Mouse (Mus musculus): Measurements from ENCODE around the gene Il17c.
A peak's percentile ranks its signal among the peaks of the same experiment; 100 is the strongest.

Gene Il17c

DNA sequence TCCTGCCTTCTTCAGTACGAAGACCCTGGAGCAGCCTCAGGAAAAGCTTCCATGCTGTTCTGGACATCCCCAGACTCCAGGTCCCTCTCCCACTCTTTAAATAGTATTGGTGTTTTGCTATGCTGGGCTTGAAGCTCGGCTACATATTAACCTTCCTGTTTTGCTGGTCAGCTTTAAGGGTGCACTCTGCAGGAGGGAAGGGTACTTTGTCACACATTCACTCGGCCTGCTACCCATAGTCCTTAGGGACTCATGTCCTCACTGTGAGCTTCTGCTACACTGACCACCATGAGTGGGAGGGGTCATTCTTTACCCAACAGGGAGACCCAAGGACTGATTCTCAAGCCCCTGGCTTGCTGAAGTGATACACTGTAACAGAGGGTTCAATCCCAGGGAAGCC, 8.8 kb downstream of the Il17c start:
- DNase-seq (ENCODE audit: low read depth, low spot score), result no peak

DNA sequence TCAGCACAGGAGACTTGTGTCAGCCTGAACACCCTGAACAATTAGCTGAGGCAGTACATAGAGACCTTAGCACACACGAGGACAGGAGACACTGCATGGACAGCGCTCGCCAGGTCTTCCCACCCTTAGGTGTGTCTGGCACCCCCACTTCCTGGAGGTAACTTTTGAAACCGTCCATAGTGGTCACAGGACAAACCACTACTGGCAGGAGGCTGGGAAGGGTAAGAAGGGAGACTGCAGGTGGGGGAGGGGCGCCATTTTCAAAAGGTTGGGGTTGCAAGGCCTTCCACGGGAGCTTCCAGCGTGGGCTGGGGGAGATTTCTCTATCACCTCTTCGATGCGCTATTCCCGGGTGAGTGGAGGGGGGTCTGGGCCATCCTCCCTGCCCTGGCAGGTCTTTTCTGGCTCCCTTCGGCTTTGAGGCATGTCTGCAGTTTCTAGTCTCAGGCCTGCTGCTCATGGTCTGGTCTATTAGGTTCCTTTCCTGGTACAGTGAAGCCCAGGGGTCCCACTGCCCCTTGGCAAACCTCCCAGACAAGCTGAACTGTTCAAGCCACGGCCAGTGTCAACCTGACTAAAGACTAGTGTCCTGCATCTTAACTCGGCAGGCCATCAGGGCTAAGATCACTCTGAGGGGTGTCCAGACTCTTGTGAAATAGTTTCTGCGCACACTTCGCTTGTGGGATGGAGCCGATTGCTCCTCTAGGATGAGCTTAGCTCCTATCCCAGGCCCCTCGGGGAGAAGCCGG, 10.0 kb downstream of the Il17c start:
- DNase-seq (ENCODE audit: low read depth, low spot score), result no peak

DNA sequence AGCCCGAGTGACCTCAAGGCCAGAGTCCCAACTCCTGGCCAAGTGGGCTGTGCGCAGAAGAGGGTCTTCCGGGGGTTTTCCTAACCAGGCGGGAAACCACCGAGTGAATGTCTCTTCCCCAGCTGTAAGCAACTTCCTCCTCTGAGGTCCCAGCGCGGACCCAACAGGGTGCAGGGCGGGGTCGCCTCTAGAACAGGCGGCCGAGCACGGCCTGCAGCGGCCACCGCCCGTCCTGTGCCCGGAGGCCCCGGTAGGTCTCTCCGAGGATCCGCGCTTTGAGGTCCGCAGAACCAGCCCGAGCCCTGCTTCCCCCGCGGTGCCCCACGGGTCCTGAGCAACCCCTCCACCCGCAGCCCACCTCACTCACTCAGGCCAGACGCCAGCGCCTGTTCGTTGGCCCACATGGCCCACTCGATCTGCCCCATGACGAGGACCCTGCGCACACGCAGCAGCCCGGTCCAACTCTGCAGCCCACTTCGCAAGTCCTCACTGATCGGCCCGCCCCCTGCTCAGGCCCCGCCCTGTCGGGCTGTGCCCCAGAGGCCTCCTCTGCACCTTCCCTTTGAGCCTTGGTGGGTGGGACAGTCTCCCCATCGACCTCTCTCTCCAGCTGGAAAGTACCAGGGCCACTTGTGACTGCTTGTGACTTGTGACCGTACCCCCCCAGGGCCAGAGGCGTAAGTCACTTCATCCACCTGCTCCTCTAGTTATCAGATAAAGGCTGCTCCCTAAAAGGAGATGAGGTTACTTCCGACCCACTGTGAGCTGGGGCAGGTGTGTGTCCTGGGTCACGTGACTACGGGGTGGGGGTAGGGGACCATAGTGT, 10.8 kb downstream of the Il17c start, which contains the start of gene Cyba:
Gene Cyba (minus strand): TSS at position 488 of the 826 bp plus-strand sequence.
- DNase-seq (ENCODE audit: low read depth, low spot score), result no peak

DNA sequence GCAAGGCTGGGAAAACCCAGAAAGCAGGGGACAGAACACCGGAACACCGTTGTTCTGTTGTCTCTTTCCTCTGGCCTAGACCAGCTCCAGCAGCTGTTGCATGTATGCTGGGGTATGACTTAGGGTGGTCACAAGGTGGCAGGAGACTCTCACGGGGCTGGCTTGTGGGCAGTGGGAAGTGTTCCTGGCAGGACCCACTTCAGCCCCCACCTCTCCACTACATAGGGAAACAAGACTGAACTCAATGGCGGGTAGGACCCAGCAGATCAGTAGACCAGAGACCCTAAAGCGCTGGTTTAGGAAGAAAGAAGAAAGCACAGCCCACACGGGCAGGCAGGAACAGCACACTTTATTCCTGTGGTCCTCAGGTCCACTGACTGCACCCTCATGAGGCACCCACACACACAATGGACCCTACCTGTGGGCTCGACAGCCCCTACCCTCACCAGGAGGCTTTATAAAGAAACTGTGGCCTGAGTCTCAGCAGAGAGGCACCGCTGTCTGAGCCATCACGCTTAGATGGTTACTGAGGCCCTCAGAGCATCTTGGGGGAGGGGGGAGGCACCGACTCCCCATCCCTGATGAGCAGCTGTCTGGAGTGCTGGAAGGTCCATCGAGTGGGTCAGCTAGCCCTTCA, 11.6 kb downstream of the Il17c start:
- DNase-seq (ENCODE audit: low read depth, low spot score), result no peak

DNA sequence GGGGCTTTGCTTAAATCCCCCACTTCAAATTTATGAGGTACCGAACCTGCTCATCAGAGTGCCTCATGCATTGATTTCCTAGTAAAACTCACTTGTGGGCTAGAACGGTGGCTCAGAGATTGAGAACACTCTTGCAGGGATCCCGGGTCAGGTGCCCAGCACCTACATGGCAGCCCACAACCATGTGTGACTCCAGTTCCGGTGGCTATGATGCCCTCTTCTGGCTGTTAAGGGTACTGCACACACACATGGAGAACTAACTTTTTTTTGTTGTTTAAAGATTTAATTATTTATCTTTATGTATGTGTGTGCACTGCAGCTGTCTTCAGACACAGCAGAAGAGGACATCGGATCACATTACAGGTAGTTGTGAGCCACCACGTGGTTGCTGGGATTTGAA, 13.6 kb downstream of the Il17c start:
- DNase-seq (ENCODE audit: low read depth, low spot score), result peak; percentile 20

DNA sequence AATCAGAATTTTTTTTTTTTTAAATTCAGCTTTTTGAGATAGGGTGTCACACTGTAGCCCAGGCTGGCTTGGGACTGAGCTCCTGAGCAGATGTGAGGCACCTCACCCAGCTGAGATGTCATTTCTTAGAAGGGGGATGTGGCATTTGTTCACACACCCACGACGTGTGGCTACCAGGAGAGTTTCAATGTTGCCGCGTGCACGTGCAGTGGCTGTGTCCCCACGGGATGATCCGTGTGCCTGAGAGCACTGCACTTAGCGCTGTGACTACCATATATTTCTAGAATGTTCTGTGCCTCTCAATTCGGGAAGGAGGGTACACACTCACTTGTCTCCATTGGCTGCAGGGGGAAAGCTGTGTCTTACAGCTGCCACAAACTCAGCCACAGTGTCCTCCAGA, 14.3 kb downstream of the Il17c start:
- no peak for DNase-seq (ENCODE audit: low read depth, low spot score)

DNA sequence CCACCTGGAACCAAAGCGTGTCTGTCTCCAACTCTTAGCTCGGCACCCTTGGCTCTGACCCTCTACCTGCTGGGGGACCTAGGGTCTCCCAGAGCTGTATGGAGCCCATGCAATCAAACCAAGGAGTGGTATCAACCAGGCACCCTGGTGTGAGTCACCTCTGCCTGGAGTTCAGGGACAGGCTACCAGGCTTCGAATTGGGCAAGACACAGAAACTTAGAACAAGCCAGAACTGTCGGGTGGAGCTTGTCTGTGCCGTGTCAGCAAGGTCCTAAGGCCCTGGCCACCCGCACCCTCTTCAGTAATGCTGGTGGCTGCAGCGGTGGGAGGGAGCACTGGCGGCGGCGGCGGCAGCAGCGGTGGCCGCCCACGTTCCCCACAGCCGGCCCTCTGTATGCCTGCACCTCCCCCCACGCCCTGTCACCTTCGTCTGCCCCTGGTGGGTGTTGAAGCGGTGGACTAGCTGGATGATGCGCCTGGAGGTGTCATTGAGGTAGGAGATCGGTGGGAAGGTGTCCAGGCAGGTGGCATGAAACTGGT, 14.8 kb downstream of the Il17c start:
- no peak for DNase-seq (ENCODE audit: low read depth, low spot score)

DNA sequence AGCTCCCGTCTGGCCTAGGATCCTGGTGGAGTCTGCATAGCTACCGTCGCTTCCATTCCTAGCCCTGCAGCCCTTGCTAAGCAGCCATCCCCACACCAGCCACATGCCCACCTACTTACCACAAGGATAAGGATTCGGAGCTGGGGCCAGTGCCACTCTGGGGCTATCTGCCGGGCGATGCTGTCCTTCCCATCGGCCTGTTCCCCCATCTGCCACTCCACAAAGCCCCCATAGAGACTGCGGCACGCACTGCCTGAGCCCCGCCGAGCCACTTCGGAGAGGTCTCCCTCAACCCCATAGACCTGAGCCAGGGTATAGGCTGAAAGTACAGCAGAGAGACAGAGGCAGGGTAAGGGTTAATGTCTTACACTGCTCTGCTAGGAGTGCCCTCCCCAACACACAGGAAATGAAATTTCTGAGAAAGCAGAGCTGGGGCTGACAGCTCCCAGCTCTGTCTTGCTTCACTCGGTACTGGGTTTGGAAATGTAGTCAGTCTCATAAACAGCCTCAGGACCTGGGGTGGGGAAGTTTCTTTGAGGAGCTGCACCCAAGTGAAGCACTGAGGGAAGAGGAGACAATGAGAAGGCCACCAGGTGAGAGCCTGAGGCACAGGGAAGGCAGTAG, 16.0 kb downstream of the Il17c start:
- DNase-seq (ENCODE audit: low read depth, low spot score), result no peak

DNA sequence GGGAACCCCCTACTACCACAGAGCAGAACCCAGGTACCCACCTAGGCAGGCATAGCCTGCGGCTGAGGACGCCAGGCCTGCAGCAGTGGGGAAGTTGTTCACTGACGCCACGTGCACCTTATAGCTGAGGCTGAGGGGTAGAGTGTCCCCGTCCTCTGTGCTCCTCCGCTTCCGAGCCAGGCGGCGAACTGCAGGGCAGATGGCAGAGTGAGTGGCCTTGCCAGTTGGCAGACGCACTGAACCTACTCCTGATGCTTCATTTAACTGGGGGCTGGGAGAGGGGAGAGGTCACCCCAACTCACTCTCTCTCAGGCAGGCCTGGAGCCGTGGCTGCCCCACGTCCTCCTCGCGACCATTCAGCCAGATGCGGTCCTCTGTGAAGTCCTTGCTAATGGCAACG, 17.5 kb downstream of the Il17c start:
- no peak for DNase-seq (ENCODE audit: low read depth, low spot score)

DNA sequence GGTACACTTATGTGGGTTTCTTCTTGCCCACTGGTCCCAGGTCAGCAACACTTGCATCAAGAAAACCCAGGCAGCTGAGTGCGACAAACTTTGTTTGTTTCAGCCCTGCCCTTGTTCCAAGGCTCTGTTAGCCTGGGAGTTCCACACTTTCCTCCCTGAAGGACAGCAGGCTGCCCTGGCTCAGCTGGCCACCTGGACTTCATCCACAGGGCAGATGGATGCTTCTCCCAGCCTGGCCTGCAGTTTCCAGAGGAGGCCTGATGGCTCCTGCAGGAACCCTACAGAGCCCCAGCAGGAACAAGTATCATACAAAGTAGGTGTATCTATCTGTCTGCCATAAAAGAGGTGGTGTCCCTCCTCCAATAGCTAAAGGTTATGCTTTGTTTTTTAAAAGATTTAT, 19.5 kb downstream of the Il17c start:
- no peak for DNase-seq (ENCODE audit: low read depth, low spot score)

DNA sequence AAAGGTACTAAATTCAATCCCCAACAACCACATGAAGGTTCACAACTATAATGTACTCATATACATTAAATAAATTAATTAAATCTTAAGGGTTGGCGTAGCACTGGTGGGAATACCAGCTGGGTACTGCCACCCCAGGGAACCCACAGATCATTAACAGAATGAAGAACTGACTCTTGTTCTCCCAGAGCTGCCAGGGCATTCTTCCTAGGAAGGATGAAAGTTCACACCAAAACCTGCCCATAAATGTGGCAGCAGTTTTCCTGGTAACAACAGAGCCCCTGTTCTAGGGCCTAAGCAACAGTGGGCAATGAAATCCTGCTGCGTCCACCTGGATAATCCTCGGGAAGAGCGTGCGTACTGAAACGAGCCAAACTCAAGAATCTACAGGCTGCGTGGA, 20.5 kb downstream of the Il17c start:
- DNase-seq (ENCODE audit: low read depth, low spot score), result no peak

DNA sequence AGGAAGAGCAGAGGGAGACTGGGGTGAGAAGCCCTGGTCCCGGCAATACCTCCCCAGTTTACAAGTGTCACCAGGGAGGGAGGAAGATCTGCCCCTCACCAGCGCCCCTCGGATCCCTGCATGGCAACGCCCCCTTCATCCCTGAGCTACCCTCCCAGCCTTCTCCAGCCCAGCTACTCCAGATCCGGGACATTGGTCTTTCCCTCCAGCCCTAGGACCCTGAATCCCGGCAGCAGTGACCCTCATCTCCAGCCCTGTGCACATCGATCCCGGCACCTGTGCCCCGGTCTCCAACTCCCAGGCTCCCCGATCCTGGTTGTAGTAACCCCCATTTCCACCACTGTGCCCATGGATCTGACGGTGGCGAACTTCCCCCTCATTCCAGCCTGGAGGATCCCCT, 21.0 kb downstream of the Il17c start:
- DNase-seq (ENCODE audit: low read depth, low spot score), result no peak

DNA sequence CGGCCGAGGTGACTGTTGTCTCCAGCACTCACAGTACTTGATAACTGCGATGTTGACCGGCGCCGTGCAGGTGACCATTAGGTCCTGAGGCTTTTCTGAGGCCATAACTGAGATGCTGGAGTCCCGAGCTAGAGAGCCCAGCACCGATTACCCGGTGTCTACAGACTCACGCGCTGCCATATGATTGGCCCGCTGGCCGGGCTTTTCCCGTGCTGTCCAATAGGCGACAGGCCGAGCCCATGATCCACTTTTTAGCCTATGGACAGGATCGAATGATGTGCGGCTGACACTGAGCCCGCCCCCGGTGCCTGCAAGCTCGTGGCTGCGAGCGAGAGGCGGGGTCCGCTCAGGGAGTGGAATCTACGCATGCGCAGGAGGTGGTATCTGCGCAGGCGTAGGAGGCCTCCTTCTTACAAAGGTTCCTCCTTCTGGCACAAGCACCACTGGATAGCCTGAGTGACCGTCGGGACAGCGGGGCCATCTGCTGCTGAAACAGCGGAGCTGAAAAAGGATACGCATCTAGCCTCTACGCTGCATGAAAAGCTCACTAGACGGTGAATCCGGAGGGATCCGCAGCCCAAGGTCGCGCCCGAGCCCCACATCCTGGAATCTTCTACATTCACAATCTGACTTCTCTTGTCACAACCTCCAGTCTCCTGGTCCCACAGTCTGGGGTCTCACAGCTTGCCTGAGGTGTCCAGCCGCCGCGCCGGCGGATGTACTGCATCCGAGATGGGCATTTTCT, 21.6 kb downstream of the Il17c start, which contains the start of gene Mvd:
Gene Mvd (minus strand): TSS at position 161 of the 745 bp plus-strand sequence.
- peak; percentile 99 for DNase-seq (ENCODE audit: low read depth, low spot score)

DNA sequence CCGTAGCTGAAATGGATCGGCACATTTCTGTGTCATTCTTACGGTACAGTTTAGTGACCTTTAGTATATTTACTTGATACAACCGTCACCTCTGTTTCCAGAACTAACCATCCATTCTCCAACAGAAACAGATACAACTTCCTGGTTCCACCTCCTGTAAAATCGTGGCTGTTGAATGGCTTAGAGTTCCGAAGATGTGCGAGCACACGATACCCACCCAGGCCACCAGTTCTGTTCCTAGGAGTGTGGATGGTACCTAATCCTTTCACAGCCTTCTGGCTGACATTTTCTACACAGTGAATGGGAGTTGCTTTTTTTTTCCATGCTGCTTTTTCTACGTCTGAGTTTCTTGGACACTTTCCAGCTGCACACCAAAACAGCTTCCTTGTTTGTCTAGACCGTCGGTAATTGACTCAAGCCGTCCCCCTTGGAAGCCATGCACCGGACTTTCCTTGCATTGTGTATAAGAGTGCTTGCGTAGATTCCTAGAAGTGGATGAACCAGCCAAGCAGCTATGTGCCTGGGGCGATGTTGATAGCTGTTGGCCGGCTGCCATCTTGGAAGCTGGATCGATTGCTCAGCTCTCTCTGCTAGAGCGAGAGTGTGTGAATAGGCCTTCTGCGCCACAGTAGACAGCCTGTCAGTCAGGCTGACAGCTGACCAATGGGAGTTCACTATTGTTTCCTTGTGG, 22.4 kb downstream of the Il17c start:
- DNase-seq (ENCODE audit: low read depth, low spot score), result peak; percentile 96

DNA sequence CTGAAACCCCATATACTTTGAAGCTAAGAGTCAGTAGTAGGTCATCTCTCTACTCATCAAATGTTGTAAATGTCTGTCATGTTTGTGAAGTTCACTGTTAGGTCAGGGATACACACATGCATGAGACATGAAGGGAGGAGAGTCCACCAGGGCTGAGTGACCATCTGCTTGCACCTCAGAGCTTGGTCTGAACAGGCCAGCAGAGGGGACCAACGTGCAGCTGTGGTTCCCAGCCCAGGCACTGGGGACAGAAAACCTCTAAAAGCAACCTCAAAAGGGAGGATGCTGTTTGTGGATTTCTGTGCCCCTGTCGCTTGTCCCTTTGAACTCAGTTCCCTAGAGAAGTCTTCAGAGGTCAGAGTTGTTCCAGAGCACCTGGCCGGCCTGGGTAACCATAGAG, 23.4 kb downstream of the Il17c start:
- peak; percentile 69 for DNase-seq (ENCODE audit: low read depth, low spot score)

DNA sequence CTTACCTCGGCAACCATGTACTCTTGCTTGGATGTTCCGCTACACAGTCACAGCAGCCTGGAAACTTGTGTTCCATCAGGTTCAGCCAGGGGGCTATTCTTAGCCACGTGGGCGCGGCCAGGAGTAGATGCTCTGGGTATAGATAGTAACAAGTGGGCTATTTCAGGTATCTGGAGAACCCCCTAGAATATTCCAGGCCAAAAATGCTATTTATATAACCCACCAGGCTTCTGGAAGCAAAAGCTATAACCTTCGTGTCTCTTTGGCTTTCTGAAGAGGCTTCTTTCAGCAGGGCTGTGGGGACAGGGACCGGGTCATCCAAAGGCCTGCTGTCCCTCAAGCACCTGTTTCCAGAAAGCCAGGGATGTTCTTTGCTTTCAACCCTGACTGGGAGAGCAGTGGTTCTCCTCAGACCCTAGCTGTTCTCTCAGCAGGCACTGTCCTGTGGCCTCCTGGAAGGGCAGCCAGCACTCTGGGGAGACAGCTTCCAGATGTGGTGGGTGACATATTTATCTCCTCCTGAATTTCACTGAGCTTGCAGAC, 29.4 kb downstream of the Il17c start:
- no peak for DNase-seq (ENCODE audit: low read depth, low spot score)

DNA sequence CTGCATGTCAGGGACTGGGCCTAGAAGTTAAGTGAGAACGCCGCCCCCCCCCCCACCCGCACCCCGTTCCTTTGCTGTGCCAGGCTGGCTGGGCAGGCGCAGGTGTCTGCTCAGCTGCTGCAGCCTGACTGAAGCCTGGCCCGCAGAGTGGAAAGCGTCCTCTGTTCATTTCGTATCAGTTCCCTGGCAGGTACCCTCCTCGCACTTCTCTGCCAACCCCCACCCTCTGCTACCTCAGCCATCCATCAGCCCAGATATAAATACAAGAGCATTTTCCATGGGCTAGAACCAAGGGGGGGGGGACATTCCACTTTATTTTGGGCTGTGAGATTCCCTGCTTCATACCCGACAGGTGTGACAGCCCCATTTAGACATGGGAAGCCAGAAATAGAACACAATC, 30.3 kb downstream of the Il17c start:
- DNase-seq (ENCODE audit: low read depth, low spot score), result no peak

DNA sequence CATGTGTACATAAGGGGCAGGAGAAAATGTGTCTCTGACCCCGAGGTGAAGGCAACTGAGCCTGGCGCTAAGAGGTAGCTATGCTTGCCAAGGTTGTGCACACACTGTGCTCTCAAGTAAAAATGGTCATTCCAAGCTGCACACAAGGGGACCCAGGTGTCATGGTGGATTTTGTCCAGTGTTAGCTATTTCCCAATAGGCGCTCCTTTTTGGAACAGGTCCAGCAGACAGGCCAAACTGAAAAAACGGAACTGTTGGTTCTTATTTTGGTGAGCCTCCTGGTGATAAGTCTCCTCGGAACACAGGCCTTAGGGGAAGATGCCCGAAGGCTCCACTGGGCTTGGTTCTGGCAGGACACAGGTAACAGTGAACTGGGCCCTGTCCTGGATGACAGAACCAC, 32.6 kb downstream of the Il17c start:
- DNase-seq (ENCODE audit: low read depth, low spot score), result no peak

DNA sequence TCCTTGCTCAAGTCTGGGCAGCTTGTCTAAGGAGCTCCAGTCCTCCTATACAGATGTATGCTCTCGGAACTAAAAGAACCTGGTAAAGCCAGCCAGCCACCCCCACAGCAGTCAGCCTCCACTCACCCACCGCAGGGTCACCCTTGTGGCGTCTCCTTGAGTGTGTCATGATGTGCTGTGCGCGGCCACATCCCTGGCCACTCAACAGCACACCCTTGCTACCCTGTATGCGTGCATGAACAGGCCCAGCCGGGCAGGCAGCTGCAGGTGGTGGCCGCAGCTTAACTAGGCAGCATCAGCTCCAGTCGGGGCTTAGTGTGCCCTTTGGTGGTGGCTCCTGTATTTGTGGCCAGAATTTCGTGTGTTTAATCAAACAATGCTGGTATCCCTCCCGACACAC, 35.4 kb downstream of the Il17c start:
- no peak for DNase-seq (ENCODE audit: low read depth, low spot score)

DNA sequence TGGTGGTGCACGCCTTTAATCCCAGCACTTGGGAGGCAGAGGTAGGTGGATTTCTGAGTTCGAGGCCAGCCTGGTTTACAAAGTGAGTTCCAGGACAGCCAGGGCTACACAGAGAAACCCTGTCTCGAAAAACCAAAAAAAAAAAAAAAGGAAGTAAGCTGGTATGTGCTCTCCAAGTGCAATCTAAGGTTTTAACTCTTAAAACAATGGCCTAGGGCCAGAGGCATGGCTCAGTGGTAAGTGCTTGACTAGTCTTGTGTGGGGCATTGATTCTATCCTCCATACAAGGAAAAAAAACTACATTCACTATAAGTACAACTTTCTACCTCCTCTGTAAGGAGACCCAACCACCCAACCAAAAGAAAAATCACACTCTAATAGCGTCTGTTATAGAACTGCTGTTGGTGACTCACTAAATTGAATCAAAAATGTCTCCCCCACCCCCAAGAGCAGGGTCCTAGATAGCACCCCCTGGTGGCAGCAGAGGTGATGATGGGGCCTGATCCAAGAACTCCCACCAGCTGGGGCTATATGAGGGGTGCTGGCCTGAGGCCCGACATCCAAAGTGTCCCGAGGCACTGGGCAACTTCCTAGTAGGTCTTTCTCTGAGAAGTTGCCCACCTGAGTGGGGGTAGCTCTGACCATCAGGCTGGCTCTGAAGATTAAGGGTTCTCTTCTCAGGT, 37.5 kb downstream of the Il17c start:
- no peak for DNase-seq (ENCODE audit: low read depth, low spot score)
